Mouse (Mus musculus): ENCODE results near the gene Opalin.

The Opalin gene

DNA sequence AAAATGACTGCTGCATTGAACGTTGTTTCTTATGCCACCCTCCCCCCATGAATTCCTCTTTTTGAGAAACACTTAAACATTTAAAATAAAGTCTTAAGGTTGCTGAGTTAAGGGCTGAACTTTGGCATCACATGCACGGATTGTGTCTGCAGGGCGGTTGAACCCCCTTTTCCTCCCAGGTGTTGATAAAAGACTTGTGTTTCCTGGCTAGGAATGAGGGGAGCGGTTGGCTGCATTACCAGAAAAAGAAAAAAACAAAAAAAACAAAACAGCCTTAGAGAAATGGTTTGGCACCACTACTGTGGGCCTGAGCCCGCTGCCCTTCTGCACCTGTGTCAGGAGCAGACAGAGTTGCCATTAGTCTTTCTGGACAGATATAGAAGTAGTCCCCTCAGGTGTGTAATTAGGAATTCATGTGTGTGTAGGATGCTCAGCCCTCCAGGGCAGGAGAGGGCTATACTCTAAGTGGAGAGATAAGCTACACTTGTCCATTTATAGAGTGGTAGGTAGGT is 57.7 kb downstream of the Opalin start:
- DNase-seq (ENCODE audit: low read depth in 1 of 2, low spot score in 2 of 2) = no peak

DNA sequence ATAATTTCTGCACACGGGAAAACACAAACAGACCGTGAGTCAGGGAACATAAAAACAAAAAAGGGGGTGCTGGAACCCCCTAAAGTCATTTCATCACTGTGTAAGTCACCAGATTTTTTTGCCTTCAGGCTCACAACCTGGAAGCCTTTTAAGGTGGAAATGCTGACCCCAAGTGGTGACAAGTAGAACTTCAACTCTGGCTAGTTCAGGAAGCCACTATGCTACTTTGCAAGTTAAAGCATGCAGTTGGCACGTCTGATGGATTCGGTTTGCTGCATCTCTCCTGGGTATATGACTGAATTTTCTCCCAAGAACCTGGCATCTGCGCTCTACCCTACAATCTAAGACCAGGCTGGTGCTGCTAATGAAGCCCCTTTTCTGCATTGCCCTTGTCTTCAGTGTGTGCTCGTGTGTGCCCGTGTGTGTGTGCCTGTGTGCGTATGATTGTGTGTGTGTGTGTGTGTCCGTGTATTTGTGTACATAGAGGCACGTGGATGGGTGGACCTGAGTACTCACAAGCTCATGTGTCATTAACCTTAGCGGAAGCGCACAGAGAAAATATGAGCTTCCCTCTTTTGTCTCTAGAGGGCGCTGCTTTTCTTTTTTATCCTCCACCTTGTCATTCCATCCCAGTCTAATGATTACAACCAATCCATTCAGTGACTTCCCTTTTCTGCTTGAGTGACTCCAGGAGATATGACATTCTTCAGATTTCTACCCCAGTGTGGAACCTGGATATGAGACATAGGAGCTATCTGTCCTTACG is 60.8 kb downstream of the Opalin start:
- no peak for DNase-seq (ENCODE audit: low read depth in 1 of 2, low spot score in 2 of 2)

DNA sequence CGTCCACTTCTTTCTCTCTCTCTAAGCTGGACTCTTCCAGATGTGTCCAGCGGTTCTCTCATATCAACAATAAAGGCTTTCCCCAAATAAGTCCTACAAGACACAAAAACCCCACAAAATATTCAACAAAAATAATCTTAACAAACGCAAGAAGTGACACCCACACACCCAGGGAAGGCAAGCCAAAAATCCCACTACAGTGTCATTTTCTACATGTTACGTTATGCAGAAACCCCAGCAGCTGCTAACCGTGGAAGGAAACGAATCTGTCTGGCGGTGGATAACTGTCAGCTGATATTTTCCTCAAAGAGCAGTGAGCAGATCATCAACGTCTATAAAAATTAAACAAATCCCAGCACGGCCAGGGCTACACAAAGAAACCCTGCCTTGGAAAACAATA is 62.9 kb downstream of the Opalin start:
- no peak for DNase-seq (ENCODE audit: low read depth in 1 of 2, low spot score in 2 of 2)

DNA sequence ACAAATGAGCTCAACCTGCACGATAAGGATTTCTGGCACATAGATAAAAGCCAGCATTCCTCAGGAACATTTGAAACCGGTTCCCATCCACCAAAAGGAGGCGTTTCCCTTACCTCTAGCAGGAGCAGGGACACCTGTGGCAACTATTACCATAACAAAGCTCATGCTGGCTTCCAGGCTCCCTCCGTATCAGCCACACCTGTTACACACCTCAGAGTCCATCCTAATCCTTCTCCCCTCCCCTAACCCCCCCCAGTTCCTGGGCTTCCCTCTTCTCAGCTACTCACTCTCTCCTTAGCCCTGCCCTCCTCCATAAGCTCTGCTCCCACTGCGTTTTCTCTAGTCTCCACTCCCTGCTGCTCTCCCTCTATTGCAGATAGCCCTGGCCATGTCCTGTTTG is 63.3 kb downstream of the Opalin start:
- no peak for DNase-seq (ENCODE audit: low read depth in 1 of 2, low spot score in 2 of 2)

Measured in monocyte, adult 2 months (primary cell).